Mouse (Mus musculus) limb, embryonic 15.5 days (tissue): ENCODE data around the gene Leng8. TPM values are rescaled to one million over a fixed set of nuclear protein-coding genes. Genes with fewer than 3 reads are reported as not detected.
"Not testable (repeated sequence)": the region's sequence is repeated elsewhere in the genome, so short reads cannot be mapped to it uniquely, and the experiment has no call there.

Experiments
- ATAC-seq: fragments of 200-750 bp; cut with Nextera tagmentation; 2 replicates; pipeline ENCODE4 v1.8.0; 2017; ENCODE audit warnings: low read depth, moderate TSS enrichment; ENCODE audit not compliant: insufficient number of reproducible peaks, low FRiP score, low TSS enrichment
- H3K27ac ChIP-seq: fragments of 300-500 bp; sonication (generic); 2 replicates; pipeline ENCODE4 v1.5.1; 2015; ENCODE audit warnings: moderate library complexity, mild to moderate bottlenecking, inconsistent platforms
- H3K27me3 ChIP-seq: fragments of 300-500 bp; sonication (generic); 2 replicates; pipeline ENCODE4 v1.6.1; 2015; ENCODE audit warnings: inconsistent platforms
- H3K36me3 ChIP-seq: fragments of 300-500 bp; sonication (generic); 2 replicates; pipeline ENCODE4 v1.6.1; 2015; ENCODE audit warnings: inconsistent platforms
- H3K4me1 ChIP-seq: fragments of 300-500 bp; sonication (generic); 2 replicates; pipeline ENCODE4 v1.6.1; 2015; ENCODE audit warnings: inconsistent platforms
- H3K4me2 ChIP-seq: fragments of 300-500 bp; sonication (generic); 2 replicates; pipeline ENCODE4 v1.6.1; 2015; ENCODE audit warnings: mild to moderate bottlenecking, inconsistent platforms
- H3K4me3 ChIP-seq: fragments of 300-500 bp; sonication (generic); 2 replicates; pipeline ENCODE4 v1.5.1; 2015; ENCODE audit warnings: mild to moderate bottlenecking, inconsistent platforms
- H3K9ac ChIP-seq: fragments of 300-500 bp; sonication (generic); 2 replicates; pipeline ENCODE4 v1.6.1; 2015; ENCODE audit warnings: inconsistent platforms
- H3K9me3 ChIP-seq: fragments of 300-500 bp; sonication (generic); 2 replicates; pipeline ENCODE4 v1.6.1; 2016; ENCODE audit warnings: inconsistent platforms
- WGBS: fragments of 180-500 bp; shearing (Covaris S2); methylation state at CpG from one replicate; pipeline ENCODE4 v1.1.7; 2015; 5-methylcytosine and 5-hydroxymethylcytosine counted together
- polyA plus RNA-seq: library from polyadenylated mRNA; unstranded; fragments of >200 nt; fragmentation: Nextera tagmentation; extraction: Ambion mirVana; gene quantifications from 2 replicates; pipeline ENCODE4 v1.2.1, GENCODE M21; 2015

Gene Leng8
- polyA plus RNA-seq, 1 experiment from 2014 or later: 57.3 TPM

DNA sequence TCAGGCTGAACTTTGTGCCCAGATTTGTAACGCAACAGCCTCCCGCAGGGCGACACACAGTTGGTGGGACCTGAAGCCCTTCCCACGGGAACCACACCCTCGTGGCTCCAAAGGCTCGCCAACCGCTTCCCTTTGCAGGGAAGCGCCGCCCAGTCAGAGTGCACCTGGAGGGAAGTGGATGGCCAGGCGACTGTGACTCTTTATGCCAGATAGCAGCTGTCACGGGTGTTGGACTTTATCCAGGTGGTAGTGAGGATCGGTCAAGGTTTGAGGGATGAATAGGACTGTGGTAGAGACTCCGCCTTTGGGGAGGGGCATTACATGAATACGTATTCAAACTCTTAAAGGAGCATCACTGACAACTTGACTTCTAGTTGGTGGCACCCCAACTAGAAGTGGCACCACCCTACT, 14.0 kb downstream of the Leng8 start:
- peaks cover 27% of the 10 kb centered on the region for H3K36me3 ChIP-seq
- H3K27ac ChIP-seq: no peak overlapping the region
- no peak for ATAC-seq
- H3K4me1 ChIP-seq: peaks cover 43% of the 10 kb centered on the region
- peak overlapping the region; percentile 79; the same call in 1 of the 2 replicates for H3K4me2 ChIP-seq
- WGBS: 18% methylated on average over 14 of the region's 14 CpGs
- H3K9ac ChIP-seq: no peak overlapping the region
- no peaks in the 10 kb centered on the region for H3K9me3 ChIP-seq
- peak overlapping the region; percentile 16 for H3K4me3 ChIP-seq
- H3K27me3 ChIP-seq: peaks cover 6% of the 10 kb centered on the region; the same call in 1 of the 2 replicates

GRCm38 (mm10) chr7:4151241-4151640, 14.4 kb downstream of the Leng8 start:
- ATAC-seq: no peak
- H3K36me3 ChIP-seq: peaks cover 23% of the 10 kb centered on the region
- H3K27me3 ChIP-seq: peaks cover 6% of the 10 kb centered on the region; the same call in 1 of the 2 replicates
- no peak overlapping the region for H3K4me3 ChIP-seq
- no peak overlapping the region for H3K27ac ChIP-seq
- WGBS: 28% methylated on average over 22 of the region's 22 CpGs
- H3K4me2 ChIP-seq: no peak overlapping the region
- H3K9ac ChIP-seq: no peak overlapping the region
- H3K9me3 ChIP-seq: no peaks in the 10 kb centered on the region
- peaks cover 43% of the 10 kb centered on the region for H3K4me1 ChIP-seq

DNA sequence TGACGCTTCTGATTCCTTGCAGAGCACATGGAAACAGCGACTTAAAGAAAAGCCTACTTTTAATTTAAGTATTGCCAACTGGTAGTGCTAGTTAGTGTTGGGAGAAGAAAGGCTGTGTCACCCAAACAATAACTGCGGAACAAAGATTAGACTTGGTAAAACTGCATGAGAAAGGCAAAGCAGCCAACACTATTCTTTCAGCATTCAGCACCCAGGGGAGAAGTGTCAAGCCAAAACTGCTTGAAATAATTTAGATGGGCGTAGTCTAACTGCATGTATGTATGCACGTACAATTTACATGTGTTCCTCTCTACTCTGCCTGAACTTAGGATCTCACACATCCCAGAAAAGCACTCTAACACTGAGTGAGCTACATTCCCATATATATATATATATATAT, 17.5 kb downstream of the Leng8 start:
- peaks cover 6% of the 10 kb centered on the region; the same call in 1 of the 2 replicates for H3K27me3 ChIP-seq
- H3K9ac ChIP-seq: no peak overlapping the region
- WGBS: 56% methylated on average over 5 of the region's 5 CpGs
- no peak overlapping the region for H3K27ac ChIP-seq
- H3K9me3 ChIP-seq: no peaks in the 10 kb centered on the region
- no peak overlapping the region for H3K4me3 ChIP-seq
- no peak for ATAC-seq
- H3K36me3 ChIP-seq: 0 out of 2 replicates have a peak, but pooled peaks cover 3% of the 10 kb centered on the region
- peaks cover 23% of the 10 kb centered on the region for H3K4me1 ChIP-seq
- H3K4me2 ChIP-seq: no peak overlapping the region

DNA sequence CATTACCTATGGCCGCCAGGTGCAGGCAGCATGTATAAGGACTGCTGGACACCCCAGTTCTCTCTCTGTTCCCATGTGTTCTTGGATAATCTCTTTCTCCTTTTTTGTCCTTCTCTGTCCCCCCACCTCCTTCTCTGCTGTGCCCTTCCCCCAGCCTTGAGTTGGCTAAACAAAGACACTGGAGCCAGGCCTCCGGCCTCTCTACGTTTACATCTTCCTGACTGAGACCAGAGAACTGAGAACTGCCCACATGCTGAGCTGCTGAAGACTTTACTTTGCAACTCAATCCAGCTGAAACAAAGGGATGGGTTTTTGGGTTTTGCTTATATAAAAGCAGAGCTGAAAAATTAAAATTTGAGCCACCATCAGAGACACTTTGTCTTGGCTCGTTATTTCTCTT, 18.1 kb downstream of the Leng8 start:
- no peak overlapping the region for H3K4me2 ChIP-seq
- 0 out of 2 replicates have a peak, but pooled peaks cover 3% of the 10 kb centered on the region for H3K36me3 ChIP-seq
- H3K9ac ChIP-seq: no peak overlapping the region
- H3K27me3 ChIP-seq: peaks cover 6% of the 10 kb centered on the region; the same call in 1 of the 2 replicates
- H3K4me1 ChIP-seq: peaks cover 21% of the 10 kb centered on the region
- H3K4me3 ChIP-seq: no peak overlapping the region
- H3K27ac ChIP-seq: no peak overlapping the region
- WGBS: 63% methylated on average over 4 of the region's 4 CpGs
- no peaks in the 10 kb centered on the region for H3K9me3 ChIP-seq
- no peak for ATAC-seq

DNA sequence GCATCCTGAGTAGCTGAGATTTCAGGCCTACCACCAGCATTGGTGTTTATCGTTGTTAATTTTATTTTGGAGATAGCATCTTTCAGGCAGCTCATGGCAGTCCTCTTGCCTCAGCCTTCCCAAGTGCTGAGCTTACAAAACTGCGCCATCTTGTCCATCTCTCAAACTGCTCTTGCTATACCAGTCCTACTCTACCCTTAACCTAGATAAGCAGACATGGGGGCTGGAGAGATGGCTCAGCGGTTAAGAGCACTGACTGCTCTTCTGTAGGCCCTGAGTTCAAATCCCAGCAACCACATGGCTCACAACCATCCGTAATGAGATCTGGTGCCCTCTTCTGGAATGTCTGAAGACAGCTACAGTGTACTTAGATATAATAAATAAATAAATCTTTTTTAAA, 24.8 kb downstream of the Leng8 start:
- H3K9ac ChIP-seq, H3K36me3 ChIP-seq, H3K9me3 ChIP-seq, H3K27ac ChIP-seq, ATAC-seq, H3K4me3 ChIP-seq, H3K27me3 ChIP-seq, H3K4me2 ChIP-seq: not testable (repeated sequence)
- H3K4me1 ChIP-seq: peaks cover 22% of the 10 kb centered on the region
- 92% methylated on average over 4 of the region's 4 CpGs for WGBS

GRCm38 (mm10) chr7:4163571-4164072, 26.8 kb downstream of the Leng8 start:
- H3K4me3 ChIP-seq: peak overlapping the region; percentile 64
- 0 out of 2 replicates have a peak, but pooled peaks cover 5% of the 10 kb centered on the region for H3K36me3 ChIP-seq
- no peaks in the 10 kb centered on the region for H3K9me3 ChIP-seq
- ATAC-seq: peak; percentile 25; the same call in 1 of the 2 replicates
- no peaks in the 10 kb centered on the region for H3K27me3 ChIP-seq
- 1% methylated on average over 11 of the region's 11 CpGs for WGBS
- H3K4me1 ChIP-seq: peaks cover 22% of the 10 kb centered on the region
- peak overlapping the region; percentile 58 for H3K9ac ChIP-seq
- H3K4me2 ChIP-seq: peak overlapping the region; percentile 75
- H3K27ac ChIP-seq: peak overlapping the region; percentile 93

DNA sequence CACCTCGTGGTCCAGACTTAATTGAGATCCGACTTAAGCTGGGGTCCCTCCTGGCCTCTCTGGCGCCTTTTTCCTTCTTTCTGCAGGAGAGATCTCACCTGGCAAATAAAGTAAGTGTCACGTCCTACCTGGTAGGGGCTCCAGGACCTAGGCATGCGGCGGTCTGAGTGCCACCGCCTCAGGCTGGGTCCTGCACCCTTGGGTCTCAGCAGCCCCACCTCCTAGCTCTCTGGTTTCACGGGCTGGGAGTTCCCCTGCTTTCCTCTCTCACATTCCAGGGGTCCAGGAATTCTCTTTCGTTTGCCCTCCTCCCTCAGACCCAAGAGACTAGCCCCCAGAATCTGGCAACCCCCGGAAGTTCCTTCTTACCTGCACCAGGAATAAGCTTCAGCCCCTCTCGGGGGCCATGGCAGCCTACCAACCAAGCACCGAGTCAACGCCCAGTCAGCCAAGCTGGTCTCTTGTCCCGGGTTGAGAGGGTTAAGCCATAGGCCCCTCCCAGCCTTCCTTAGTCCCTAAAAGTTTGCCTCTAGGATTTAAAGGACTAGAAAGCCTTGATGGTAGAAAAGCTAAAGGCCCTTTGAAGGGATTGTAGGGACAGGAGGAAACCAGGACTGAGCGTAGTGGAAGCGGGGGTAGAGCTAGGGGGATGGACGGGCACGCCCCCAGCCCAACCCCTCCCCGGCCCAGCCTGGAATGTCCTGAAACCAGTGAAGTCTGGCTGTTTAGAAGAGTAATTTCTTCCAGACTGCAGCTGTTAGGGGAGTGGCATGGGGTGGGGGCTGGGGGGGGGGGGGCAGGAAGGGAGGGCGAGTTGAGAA, 27.5 kb downstream of the Leng8 start, which contains the start of gene Cdc42ep5:
Gene Cdc42ep5, minus strand, starts transcription at position 771 of the 821 bp plus-strand sequence.
- H3K4me2 ChIP-seq: peak within 1 kb of the TSS; percentile 75
- peak within 1 kb of the TSS; percentile 64 for H3K4me3 ChIP-seq
- peak within 1 kb of the TSS; percentile 58 for H3K9ac ChIP-seq
- peak; percentile 95 for ATAC-seq
- 0 out of 2 replicates have a peak, but pooled peaks cover 5% of the 10 kb centered on the region for H3K36me3 ChIP-seq
- WGBS: 0% methylated on average over 19 of the region's 20 CpGs
- H3K27ac ChIP-seq: peak within 1 kb of the TSS; percentile 93
- no peaks in the 10 kb centered on the region for H3K9me3 ChIP-seq
- peaks cover 22% of the 10 kb centered on the region for H3K4me1 ChIP-seq
- H3K27me3 ChIP-seq: no peaks in the 10 kb centered on the region

- H3K27ac ChIP-seq: peak overlapping the region; percentile 93
- ATAC-seq: no peak
- peaks cover 22% of the 10 kb centered on the region for H3K4me1 ChIP-seq
- peak overlapping the region; percentile 64 for H3K4me3 ChIP-seq
- H3K9ac ChIP-seq: no peak overlapping the region
- 0 out of 2 replicates have a peak, but pooled peaks cover 5% of the 10 kb centered on the region for H3K36me3 ChIP-seq
- WGBS: 12% methylated on average over 3 of the region's 3 CpGs
- peak overlapping the region; percentile 75 for H3K4me2 ChIP-seq
- no peaks in the 10 kb centered on the region for H3K27me3 ChIP-seq
- no peaks in the 10 kb centered on the region for H3K9me3 ChIP-seq
These were observed 28.4 kb downstream of the Leng8 start for GRCm38 (mm10) chr7:4165286-4165685.

DNA sequence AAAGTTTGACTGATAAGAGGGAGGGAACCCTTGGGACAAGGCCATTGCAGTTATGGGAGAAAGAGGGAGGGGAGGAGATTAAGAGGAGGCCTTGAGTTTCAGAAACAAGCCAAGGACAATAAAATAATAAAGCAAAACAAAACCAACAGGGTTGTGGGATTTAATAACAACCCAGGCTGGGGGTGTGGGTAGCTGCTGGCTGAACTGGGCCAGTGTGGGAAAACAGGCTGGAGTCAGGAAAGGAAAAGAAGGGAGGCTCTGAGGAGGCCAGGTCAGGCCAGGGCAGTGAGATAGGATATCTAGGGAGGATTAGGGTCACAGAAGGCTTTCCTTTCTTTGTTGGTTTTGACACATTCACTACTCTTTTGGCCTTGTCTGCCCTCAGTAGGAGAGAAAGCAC, 30.3 kb downstream of the Leng8 start:
- H3K9me3 ChIP-seq: no peaks in the 10 kb centered on the region
- no peak overlapping the region for H3K4me2 ChIP-seq
- no peaks in the 10 kb centered on the region for H3K36me3 ChIP-seq
- peaks cover 22% of the 10 kb centered on the region for H3K4me1 ChIP-seq
- ATAC-seq: no peak
- no peak overlapping the region for H3K4me3 ChIP-seq
- no peak overlapping the region for H3K9ac ChIP-seq
- H3K27ac ChIP-seq: no peak overlapping the region
- no peaks in the 10 kb centered on the region for H3K27me3 ChIP-seq

DNA sequence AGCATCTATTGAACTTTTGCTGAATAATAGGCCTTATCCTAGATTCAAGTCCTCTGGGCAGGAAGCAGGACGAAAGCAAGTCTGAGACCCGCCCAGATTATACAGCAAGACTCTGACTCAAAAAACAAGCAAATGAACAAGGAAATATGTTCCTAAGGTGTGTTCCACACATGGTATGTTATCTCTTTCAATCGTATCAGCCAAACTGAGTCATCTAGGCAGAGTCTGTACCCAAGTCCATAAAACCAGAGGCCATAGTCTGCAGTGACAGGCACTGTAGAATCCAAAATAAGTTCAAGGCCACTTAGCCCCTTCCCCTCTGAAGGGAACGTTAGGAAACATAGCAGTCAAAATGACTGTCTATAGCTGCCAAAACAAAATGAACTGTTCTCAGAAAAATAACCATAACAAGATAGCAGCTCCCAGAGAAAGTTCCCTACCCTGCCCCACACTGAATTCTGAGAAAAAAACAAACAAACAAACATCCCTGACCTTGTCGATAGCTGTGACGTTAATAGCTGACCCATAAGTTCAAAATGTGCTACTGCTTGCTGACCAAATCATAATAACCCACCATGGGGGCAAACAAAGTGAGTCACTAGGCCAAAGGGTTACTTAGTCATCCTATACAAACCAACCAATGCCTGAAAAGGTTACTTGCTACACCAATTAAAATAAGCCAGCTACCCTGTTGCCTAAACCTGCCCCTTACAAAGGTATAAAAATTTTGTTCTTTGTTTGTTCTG, 33.5 kb downstream of the Leng8 start:
- ATAC-seq: no peak
- Histone ChIP-seq H3K27me3 (no peaks in the 10 kb centered on the region), H3K4me2 (no peak overlapping the region), H3K9me3 (no peaks in the 10 kb centered on the region), H3K4me1 (peaks cover 2% of the 10 kb centered on the region), H3K36me3 (no peaks in the 10 kb centered on the region), H3K9ac (no peak overlapping the region), H3K27ac (no peak overlapping the region), H3K4me3 (no peak overlapping the region)
- 82% methylated on average over 6 of the region's 6 CpGs for WGBS

GRCm38 (mm10) chr7:4178438-4178837, 41.6 kb downstream of the Leng8 start:
- no peaks in the 10 kb centered on the region for H3K9me3 ChIP-seq
- H3K4me2 ChIP-seq: no peak overlapping the region
- no peaks in the 10 kb centered on the region for H3K4me1 ChIP-seq
- no peaks in the 10 kb centered on the region for H3K27me3 ChIP-seq
- WGBS: 47% methylated on average over 3 of the region's 3 CpGs
- H3K36me3 ChIP-seq: no peaks in the 10 kb centered on the region
- H3K9ac ChIP-seq: no peak overlapping the region
- H3K4me3 ChIP-seq: no peak overlapping the region
- no peak for ATAC-seq
- no peak overlapping the region for H3K27ac ChIP-seq
